Mouse (Mus musculus): Measurements from ENCODE around the gene Lrrc8c.

The Lrrc8c gene

GRCm38 (mm10) chr5:105519096-105519975 is at the start of gene Lrrc8c:
TSS of gene Lrrc8c (plus strand) at chr5:105519388.
- DNase-seq (ENCODE audit: low read depth, low spot score): peak; percentile 91
- Histone ChIP-seq H3K27me3 (ENCODE audit: control insufficient read depth, insufficient read depth, low read length, poor library complexity, severe bottlenecking) (no peaks in the 10 kb centered on the region), H3K36me3 (ENCODE audit: control insufficient read depth, insufficient read depth, low read length, poor library complexity, severe bottlenecking) (peaks cover under 1% of the 10 kb centered on the region; the same call in 1 of the 2 replicates)

- DNase-seq (ENCODE audit: low read depth, low spot score): no peak
- H3K36me3 ChIP-seq (ENCODE audit: control insufficient read depth, insufficient read depth, low read length, poor library complexity, severe bottlenecking): no peaks in the 10 kb centered on the region
- no peaks in the 10 kb centered on the region; the same call in 1 of the 2 replicates for H3K27me3 ChIP-seq (ENCODE audit: control insufficient read depth, insufficient read depth, low read length, poor library complexity, severe bottlenecking)
These were observed 46.0 kb upstream of the Lrrc8c start for GRCm38 (mm10) chr5:105472983-105473705.

GRCm38 (mm10) chr5:105477527-105477926 is 41.7 kb upstream of the Lrrc8c start:
- Histone ChIP-seq H3K27me3 (ENCODE audit: control insufficient read depth, insufficient read depth, low read length, poor library complexity, severe bottlenecking) (no peaks in the 10 kb centered on the region), H3K36me3 (ENCODE audit: control insufficient read depth, insufficient read depth, low read length, poor library complexity, severe bottlenecking) (no peaks in the 10 kb centered on the region)
- DNase-seq (ENCODE audit: low read depth, low spot score): no peak

GRCm38 (mm10) chr5:105479673-105480072 is 39.5 kb upstream of the Lrrc8c start:
- DNase-seq (ENCODE audit: low read depth, low spot score): no peak
- Histone ChIP-seq H3K27me3 (ENCODE audit: control insufficient read depth, insufficient read depth, low read length, poor library complexity, severe bottlenecking) (no peaks in the 10 kb centered on the region), H3K36me3 (ENCODE audit: control insufficient read depth, insufficient read depth, low read length, poor library complexity, severe bottlenecking) (no peaks in the 10 kb centered on the region)

- no peaks in the 10 kb centered on the region for H3K36me3 ChIP-seq (ENCODE audit: control insufficient read depth, insufficient read depth, low read length, poor library complexity, severe bottlenecking)
- H3K27me3 ChIP-seq (ENCODE audit: control insufficient read depth, insufficient read depth, low read length, poor library complexity, severe bottlenecking): no peaks in the 10 kb centered on the region
- no peak for DNase-seq (ENCODE audit: low read depth, low spot score)
These were observed 38.6 kb upstream of the Lrrc8c start for GRCm38 (mm10) chr5:105480561-105480960.

- no peaks in the 10 kb centered on the region for H3K27me3 ChIP-seq (ENCODE audit: control insufficient read depth, insufficient read depth, low read length, poor library complexity, severe bottlenecking)
- no peaks in the 10 kb centered on the region for H3K36me3 ChIP-seq (ENCODE audit: control insufficient read depth, insufficient read depth, low read length, poor library complexity, severe bottlenecking)
- DNase-seq (ENCODE audit: low read depth, low spot score): no peak
These were observed 35.6 kb upstream of the Lrrc8c start for GRCm38 (mm10) chr5:105483632-105484031.

- DNase-seq (ENCODE audit: low read depth, low spot score): no peak
- Histone ChIP-seq H3K27me3 (ENCODE audit: control insufficient read depth, insufficient read depth, low read length, poor library complexity, severe bottlenecking) (no peaks in the 10 kb centered on the region), H3K36me3 (ENCODE audit: control insufficient read depth, insufficient read depth, low read length, poor library complexity, severe bottlenecking) (no peaks in the 10 kb centered on the region)
These were observed 34.9 kb upstream of the Lrrc8c start for GRCm38 (mm10) chr5:105484247-105484646.

- H3K36me3 ChIP-seq (ENCODE audit: control insufficient read depth, insufficient read depth, low read length, poor library complexity, severe bottlenecking): no peaks in the 10 kb centered on the region
- no peak for DNase-seq (ENCODE audit: low read depth, low spot score)
- H3K27me3 ChIP-seq (ENCODE audit: control insufficient read depth, insufficient read depth, low read length, poor library complexity, severe bottlenecking): no peaks in the 10 kb centered on the region
These were observed 34.3 kb upstream of the Lrrc8c start for GRCm38 (mm10) chr5:105484891-105485290.

- no peaks in the 10 kb centered on the region for H3K36me3 ChIP-seq (ENCODE audit: control insufficient read depth, insufficient read depth, low read length, poor library complexity, severe bottlenecking)
- no peaks in the 10 kb centered on the region for H3K27me3 ChIP-seq (ENCODE audit: control insufficient read depth, insufficient read depth, low read length, poor library complexity, severe bottlenecking)
- DNase-seq (ENCODE audit: low read depth, low spot score): no peak
These were observed 29.0 kb upstream of the Lrrc8c start for GRCm38 (mm10) chr5:105490211-105490610.

GRCm38 (mm10) chr5:105491389-105491788 is 27.8 kb upstream of the Lrrc8c start:
- Histone ChIP-seq H3K27me3 (ENCODE audit: control insufficient read depth, insufficient read depth, low read length, poor library complexity, severe bottlenecking) (no peaks in the 10 kb centered on the region), H3K36me3 (ENCODE audit: control insufficient read depth, insufficient read depth, low read length, poor library complexity, severe bottlenecking) (no peaks in the 10 kb centered on the region)
- DNase-seq (ENCODE audit: low read depth, low spot score): peak; percentile 37

- no peaks in the 10 kb centered on the region for H3K27me3 ChIP-seq (ENCODE audit: control insufficient read depth, insufficient read depth, low read length, poor library complexity, severe bottlenecking)
- peak; percentile 83 for DNase-seq (ENCODE audit: low read depth, low spot score)
- H3K36me3 ChIP-seq (ENCODE audit: control insufficient read depth, insufficient read depth, low read length, poor library complexity, severe bottlenecking): no peaks in the 10 kb centered on the region
These were observed 26.6 kb upstream of the Lrrc8c start for GRCm38 (mm10) chr5:105492367-105493246.

- DNase-seq (ENCODE audit: low read depth, low spot score): no peak
- Histone ChIP-seq H3K27me3 (ENCODE audit: control insufficient read depth, insufficient read depth, low read length, poor library complexity, severe bottlenecking) (no peaks in the 10 kb centered on the region), H3K36me3 (ENCODE audit: control insufficient read depth, insufficient read depth, low read length, poor library complexity, severe bottlenecking) (no peaks in the 10 kb centered on the region)
These were observed 25.8 kb upstream of the Lrrc8c start for GRCm38 (mm10) chr5:105493377-105493776.

- no peaks in the 10 kb centered on the region for H3K27me3 ChIP-seq (ENCODE audit: control insufficient read depth, insufficient read depth, low read length, poor library complexity, severe bottlenecking)
- H3K36me3 ChIP-seq (ENCODE audit: control insufficient read depth, insufficient read depth, low read length, poor library complexity, severe bottlenecking): no peaks in the 10 kb centered on the region
- no peak for DNase-seq (ENCODE audit: low read depth, low spot score)
These were observed 24.8 kb upstream of the Lrrc8c start for GRCm38 (mm10) chr5:105494246-105494917.

All from splenic B cell, adult 2 months (primary cell).